Mouse (Mus musculus): ENCODE measurements around the gene Rab20.

- no peak for TF ChIP-seq POLR2A (IDR thresholded peaks at IDR 0.05; ENCODE audit: low read depth, low read length)
- no peak for TF ChIP-seq CTCF (IDR thresholded peaks at IDR 0.05; ENCODE audit: borderline replicate concordance, insufficient read depth, low read length)
These were observed 15.0 kb downstream of the Rab20 start for GRCm38 (mm10) chr8:11463541-11463888.
